Mouse (Mus musculus): ENCODE measurements around the gene Prkcb.

The Prkcb gene

GRCm38 (mm10) chr7:122377967-122378366 lies 89.4 kb downstream of the Prkcb start:
- no peak for DNase-seq

GRCm38 (mm10) chr7:122378473-122378872 lies 89.9 kb downstream of the Prkcb start:
- DNase-seq: no peak

GRCm38 (mm10) chr7:122379292-122379691 lies 90.7 kb downstream of the Prkcb start:
- no peak for DNase-seq

GRCm38 (mm10) chr7:122380336-122381130 lies 92.0 kb downstream of the Prkcb start:
- DNase-seq: no peak

GRCm38 (mm10) chr7:122381560-122381959 lies 93.0 kb downstream of the Prkcb start:
- DNase-seq: no peak

- DNase-seq: no peak
Observed at GRCm38 (mm10) chr7:122383260-122383659, 94.7 kb downstream of the Prkcb start.

- DNase-seq: no peak
Observed at GRCm38 (mm10) chr7:122384891-122385290, 96.3 kb downstream of the Prkcb start.

- no peak for DNase-seq
Observed at GRCm38 (mm10) chr7:122386567-122386966, 98.0 kb downstream of the Prkcb start.

GRCm38 (mm10) chr7:122387896-122388295 lies 99.3 kb downstream of the Prkcb start:
- DNase-seq: no peak

- DNase-seq: no peak
Observed at GRCm38 (mm10) chr7:122388858-122389257, 100.3 kb downstream of the Prkcb start.

GRCm38 (mm10) chr7:122389633-122390032 lies 101.1 kb downstream of the Prkcb start:
- DNase-seq: no peak

GRCm38 (mm10) chr7:122390200-122390599 lies 101.6 kb downstream of the Prkcb start:
- DNase-seq: no peak

GRCm38 (mm10) chr7:122390683-122391082 lies 102.1 kb downstream of the Prkcb start:
- DNase-seq: no peak

- DNase-seq: no peak
Observed at GRCm38 (mm10) chr7:122391382-122391781, 102.8 kb downstream of the Prkcb start.

GRCm38 (mm10) chr7:122393964-122394363 lies 105.4 kb downstream of the Prkcb start:
- DNase-seq: no peak

GRCm38 (mm10) chr7:122395159-122395975 lies 106.8 kb downstream of the Prkcb start:
- DNase-seq: no peak

- DNase-seq: no peak
Observed at GRCm38 (mm10) chr7:122395976-122396315, 107.4 kb downstream of the Prkcb start.

- DNase-seq: no peak
Observed at GRCm38 (mm10) chr7:122397699-122398098, 109.1 kb downstream of the Prkcb start.

- no peak for DNase-seq
Observed at GRCm38 (mm10) chr7:122402041-122402440, 113.5 kb downstream of the Prkcb start.

GRCm38 (mm10) chr7:122403343-122403742 lies 114.8 kb downstream of the Prkcb start:
- DNase-seq: no peak

GRCm38 (mm10) chr7:122404571-122405393 lies 116.2 kb downstream of the Prkcb start:
- DNase-seq: no peak

- DNase-seq: no peak
Observed at GRCm38 (mm10) chr7:122406625-122407024, 118.1 kb downstream of the Prkcb start.

- no peak for DNase-seq
Observed at GRCm38 (mm10) chr7:122409945-122410344, 121.4 kb downstream of the Prkcb start.

Data from kidney, adult 9 months (tissue).